Mouse (Mus musculus) forebrain, embryonic 14.5 days (tissue): ENCODE measurements around the gene Pspc1. TPM values are rescaled to one million over a fixed set of nuclear protein-coding genes. Genes with fewer than 3 reads are reported as not detected.
"Not testable (repeated sequence)": the region's sequence is repeated elsewhere in the genome, so short reads cannot be mapped to it uniquely, and the experiment has no call there.

Source experiments
- ATAC-seq: fragments of 200-750 bp; cut with Nextera tagmentation; 2 replicates; pipeline ENCODE4 v1.8.0; 2017; ENCODE audit warnings: mild to moderate bottlenecking, moderate library complexity
- DNase-seq: peaks from one replicate; pipeline ENCODE4 v3.0.0-alpha.2; 2015; ENCODE audit warnings: low spot score
- H3K27ac ChIP-seq: fragments of 300-500 bp; sonication (generic); 2 replicates; pipeline ENCODE4 v1.5.1; 2014; ENCODE audit warnings: low read depth, mild to moderate bottlenecking, control low read depth, low read length, moderate library complexity
- H3K27me3 ChIP-seq: fragments of 300-500 bp; sonication (generic); replicated peaks from 2 replicates; pipeline ENCODE4 v1.6.1; 2014; ENCODE audit warnings: low read length, control low read depth, mixed read lengths; ENCODE audit not compliant: control insufficient read depth, insufficient read depth
- H3K36me3 ChIP-seq: fragments of 300-500 bp; sonication (generic); 2 replicates; pipeline ENCODE4 v1.6.1; 2014; ENCODE audit warnings: low read length, control low read depth; ENCODE audit not compliant: control insufficient read depth, insufficient read depth
- H3K4me1 ChIP-seq: fragments of 300-500 bp; sonication (generic); 2 replicates; pipeline ENCODE4 v1.6.1; 2014; ENCODE audit warnings: antibody characterized with exemption, low read length, control low read depth; ENCODE audit not compliant: control insufficient read depth, insufficient read depth
- H3K4me2 ChIP-seq: fragments of 300-500 bp; sonication (generic); 2 replicates; pipeline ENCODE4 v1.6.1; 2014; ENCODE audit warnings: mild to moderate bottlenecking, control low read depth, low read length
- H3K4me3 ChIP-seq: fragments of 300-500 bp; sonication (generic); 2 replicates; pipeline ENCODE4 v1.5.1; 2014; ENCODE audit warnings: low read depth, low read length, control low read depth
- H3K9ac ChIP-seq: fragments of 300-500 bp; sonication (generic); 2 replicates; pipeline ENCODE4 v1.6.1; 2014; ENCODE audit warnings: mild to moderate bottlenecking, low read length, control low read depth, moderate library complexity
- H3K9me3 ChIP-seq: fragments of 300-500 bp; sonication (generic); replicated peaks from 2 replicates; pipeline ENCODE4 v1.6.1; 2016; ENCODE audit warnings: low read length, control low read depth, mixed read lengths; ENCODE audit not compliant: control insufficient read depth
- WGBS: fragments of 180-500 bp; shearing (Covaris S2); extraction: QIAGEN DNeasy Blood & Tissue Kit; methylation state at CpG from one replicate; pipeline ENCODE4 v1.1.7; 2014; 5-methylcytosine and 5-hydroxymethylcytosine counted together
- polyA plus RNA-seq: library from polyadenylated mRNA; unstranded; fragments of >200 nt; fragmentation: Nextera tagmentation; extraction: Ambion mirVana; gene quantifications from 2 replicates; pipeline ENCODE4 v1.2.1, GENCODE M21; 2014

Pspc1 gene
- polyA plus RNA-seq, 1 experiment from 2014 or later = 43.5 TPM

DNA sequence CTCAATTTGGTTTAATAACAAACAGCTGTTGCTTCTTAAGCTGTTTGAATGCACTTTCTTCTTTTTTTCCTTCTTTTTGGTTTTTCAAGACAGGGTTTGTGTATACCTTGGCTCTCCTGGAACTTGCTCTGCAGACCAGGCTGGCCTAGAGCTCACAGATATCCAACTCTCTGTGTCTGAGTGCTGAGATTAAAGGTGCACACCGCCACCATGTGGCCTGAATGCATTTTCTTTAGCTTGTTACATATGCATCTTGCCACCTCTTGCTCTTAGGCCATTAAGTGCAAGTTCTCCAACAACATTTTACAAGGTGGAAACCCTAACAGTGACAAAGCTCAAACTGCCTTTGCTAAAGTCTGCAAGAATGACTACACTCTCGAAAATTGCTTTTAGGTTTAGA lies 15.1 kb upstream of the Pspc1 start:
- no peaks in the 10 kb centered on the region for H3K9me3 ChIP-seq
- DNase-seq (peak; percentile 66), ATAC-seq (no peak)
- H3K27ac ChIP-seq = no peak overlapping the region
- H3K27me3 ChIP-seq = no peaks in the 10 kb centered on the region
- H3K9ac ChIP-seq = no peak overlapping the region
- H3K4me2 ChIP-seq = no peak overlapping the region
- H3K4me3 ChIP-seq = no peak overlapping the region
- WGBS = 52% methylated on average over 2 of the region's 2 CpGs
- H3K4me1 ChIP-seq = no peaks in the 10 kb centered on the region
- H3K36me3 ChIP-seq = peaks cover 62% of the 10 kb centered on the region

GRCm38 (mm10) chr14:56784575-56784974 lies 6.5 kb upstream of the Pspc1 start:
- no peak overlapping the region for H3K4me3 ChIP-seq
- H3K4me2 ChIP-seq = no peak overlapping the region
- no peak overlapping the region for H3K9ac ChIP-seq
- no peak for ATAC-seq
- H3K27me3 ChIP-seq = no peaks in the 10 kb centered on the region
- H3K4me1 ChIP-seq = no peaks in the 10 kb centered on the region
- H3K27ac ChIP-seq = no peak overlapping the region
- H3K36me3 ChIP-seq = no peaks in the 10 kb centered on the region
- H3K9me3 ChIP-seq = no peaks in the 10 kb centered on the region
- no peak for DNase-seq
- WGBS = 84% methylated on average over 1 of the region's 1 CpGs

GRCm38 (mm10) chr14:56778933-56779300 lies 801 bp upstream of the Pspc1 start:
- peak overlapping the region; percentile 89; the same call in 1 of the 2 replicates for H3K9ac ChIP-seq
- no peaks in the 10 kb centered on the region for H3K27me3 ChIP-seq
- H3K4me1 ChIP-seq = peaks cover 14% of the 10 kb centered on the region
- WGBS = 50% methylated on average over 3 of the region's 3 CpGs
- H3K36me3 ChIP-seq = no peaks in the 10 kb centered on the region
- peak; percentile 4 for ATAC-seq
- peak overlapping the region; percentile 70 for H3K4me2 ChIP-seq
- peak overlapping the region; percentile 91 for H3K27ac ChIP-seq
- peak overlapping the region; percentile 92 for H3K4me3 ChIP-seq
- no peaks in the 10 kb centered on the region for H3K9me3 ChIP-seq
- no peak for DNase-seq

- H3K36me3 ChIP-seq = no peaks in the 10 kb centered on the region
- peak overlapping the region; percentile 91 for H3K27ac ChIP-seq
- peak overlapping the region; percentile 92 for H3K4me3 ChIP-seq
- WGBS = under 1% methylated on average over 71 of the region's 71 CpGs
- H3K4me1 ChIP-seq = peaks cover 17% of the 10 kb centered on the region
- peak; percentile 37 for ATAC-seq
- H3K4me2 ChIP-seq = peak overlapping the region; percentile 70
- DNase-seq = peak; percentile 51
- H3K9ac ChIP-seq = peak overlapping the region; percentile 89
- no peaks in the 10 kb centered on the region for H3K9me3 ChIP-seq
- no peaks in the 10 kb centered on the region for H3K27me3 ChIP-seq
These were observed 568 bp downstream of the Pspc1 start for GRCm38 (mm10) chr14:56777360-56778136.

GRCm38 (mm10) chr14:56776571-56777238 lies 1.4 kb downstream of the Pspc1 start:
- no peak for ATAC-seq
- Histone ChIP-seq H3K27me3 (no peaks in the 10 kb centered on the region), H3K4me1 (peaks cover 17% of the 10 kb centered on the region), H3K36me3 (peaks cover 5% of the 10 kb centered on the region), H3K9ac (peak overlapping the region; percentile 89), H3K4me2 (peak overlapping the region; percentile 70), H3K4me3 (peak overlapping the region; percentile 92), H3K9me3 (no peaks in the 10 kb centered on the region), H3K27ac (no peak overlapping the region)
- DNase-seq = no peak
- WGBS = 37% methylated on average over 11 of the region's 11 CpGs

GRCm38 (mm10) chr14:56775416-56775815 lies 2.7 kb downstream of the Pspc1 start:
- ATAC-seq = no peak
- no peak for DNase-seq
- Histone ChIP-seq H3K4me3 (peak overlapping the region; percentile 16), H3K9ac (no peak overlapping the region), H3K4me2 (peak overlapping the region; percentile 70), H3K27me3 (no peaks in the 10 kb centered on the region), H3K4me1 (peaks cover 17% of the 10 kb centered on the region), H3K9me3 (no peaks in the 10 kb centered on the region), H3K36me3 (peaks cover 18% of the 10 kb centered on the region), H3K27ac (no peak overlapping the region)
- 78% methylated on average over 4 of the region's 4 CpGs for WGBS

- not testable (repeated sequence) for H3K27me3 ChIP-seq, H3K27ac ChIP-seq, H3K4me1 ChIP-seq, H3K9ac ChIP-seq, H3K4me2 ChIP-seq, H3K4me3 ChIP-seq, DNase-seq, ATAC-seq, H3K9me3 ChIP-seq
- WGBS = 92% methylated on average over 2 of the region's 2 CpGs
- peaks cover 59% of the 10 kb centered on the region for H3K36me3 ChIP-seq
These were observed 11.7 kb downstream of the Pspc1 start for GRCm38 (mm10) chr14:56766438-56766837.

DNA sequence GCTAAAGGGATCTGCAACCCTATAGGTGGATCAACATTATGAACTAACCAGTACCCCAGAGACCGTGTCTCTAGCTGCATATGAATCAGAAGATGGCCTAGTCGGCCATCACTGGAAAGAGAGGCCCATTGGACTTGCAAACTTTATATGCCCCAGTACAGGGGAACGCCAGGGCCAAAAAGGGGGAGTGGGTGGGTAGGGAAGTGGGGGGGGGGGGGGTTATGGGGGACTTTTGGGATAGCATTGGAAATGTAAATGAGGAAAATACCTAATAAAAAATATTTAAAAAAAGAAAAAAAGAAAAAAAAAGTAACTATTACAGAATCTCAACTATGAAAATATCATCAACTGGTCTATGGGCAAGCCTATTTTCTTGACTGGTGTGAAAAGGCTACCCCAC lies 13.0 kb downstream of the Pspc1 start:
- peaks cover 59% of the 10 kb centered on the region for H3K36me3 ChIP-seq
- not testable (repeated sequence) for H3K4me3 ChIP-seq, H3K27ac ChIP-seq, H3K9ac ChIP-seq, H3K4me2 ChIP-seq, DNase-seq, H3K27me3 ChIP-seq, H3K9me3 ChIP-seq, ATAC-seq, H3K4me1 ChIP-seq
- 95% methylated on average over 3 of the region's 3 CpGs for WGBS

- peak; percentile 11 for DNase-seq
- no peak overlapping the region for H3K4me3 ChIP-seq
- no peak overlapping the region for H3K27ac ChIP-seq
- H3K4me1 ChIP-seq = no peaks in the 10 kb centered on the region
- H3K36me3 ChIP-seq = peaks cover 51% of the 10 kb centered on the region
- H3K27me3 ChIP-seq = no peaks in the 10 kb centered on the region
- H3K4me2 ChIP-seq = no peak overlapping the region
- no peaks in the 10 kb centered on the region for H3K9me3 ChIP-seq
- H3K9ac ChIP-seq = no peak overlapping the region
- no peak for ATAC-seq
- WGBS = 91% methylated on average over 4 of the region's 4 CpGs
These were observed 26.8 kb downstream of the Pspc1 start for GRCm38 (mm10) chr14:56751282-56751681.
